Comparison of ENCODE assay signal across 8 mouse cellular contexts in genomic region chr2:144526981-144527820, GRCm38 (mm10). TPM values are rescaled to one million over a fixed set of nuclear protein-coding genes. Genes with fewer than 3 reads are reported as not detected.
A peak's percentile ranks its signal among the peaks of the same experiment; 100 is the strongest.
DNase-seq lines count a peak whose midpoint lies in the region; ATAC-seq lines count a peak whose summit lies in the region.

Dzank1 (minus strand) TSS chr2:144527414.
Polr3f (plus strand) TSS chr2:144527718.

- H3K4me3 ChIP-seq in hindbrain, embryonic 16.5 days (ENCODE audit: low read length), result peak within 1 kb of the TSS; percentile 98
- H3K4me3 ChIP-seq in macrophage (ENCODE audit: inconsistent target), result peak within 1 kb of the TSS; percentile 86

- no peaks in the 10 kb centered on the region for H3K9me3 ChIP-seq in hindbrain, embryonic 16.5 days (ENCODE audit: control insufficient read depth, low read length)

- peaks cover 23% of the 10 kb centered on the region for H3K4me1 ChIP-seq in hindbrain, embryonic 16.5 days (ENCODE audit: control insufficient read depth, insufficient read depth, low read depth, low read length)

- peak; percentile 91 for DNase-seq in WW6 (ENCODE audit: low read depth, low spot score)
- peak; percentile 79 to 92 for DNase-seq in cerebellum, postnatal 4 days (ENCODE audit: low spot score in 2 of 2)
- peak; percentile 97 for DNase-seq in gastrocnemius, adult 18-20 months (ENCODE audit: low spot score)
- peak; percentile 96 to 98 for DNase-seq in left cerebral cortex, adult 18-20 months (ENCODE audit: low spot score in 2 of 2)
- DNase-seq in right cerebral cortex, adult 18-20 months, result peak; percentile 98
- DNase-seq in urinary bladder, postnatal 10 days (ENCODE audit: low spot score), result peak; percentile 84

- peaks cover 31% of the 10 kb centered on the region for H3K79me2 ChIP-seq in macrophage (ENCODE audit: inconsistent target)

- WGBS in hindbrain, embryonic 16.5 days, result 1% methylated on average over 56 of the region's 56 CpGs
- 3% methylated on average over 56 of the region's 56 CpGs for WGBS in macrophage (ENCODE audit: missing documents)

- H3K27me3 ChIP-seq in hindbrain, embryonic 16.5 days (replicated peaks; ENCODE audit: control insufficient read depth, insufficient read depth, low read length), result no peaks in the 10 kb centered on the region

- peak within 1 kb of the TSS; percentile 87 for H3K9ac ChIP-seq in hindbrain, embryonic 16.5 days (ENCODE audit: low read depth, low read length)

- peak; percentile 98 for ATAC-seq in hindbrain, embryonic 16.5 days

- H3K4me2 ChIP-seq in hindbrain, embryonic 16.5 days (ENCODE audit: low read length), result peak within 1 kb of the TSS; percentile 86

- H3K27ac ChIP-seq in hindbrain, embryonic 16.5 days (ENCODE audit: low read depth, low read length), result peak within 1 kb of the TSS; percentile 98
- peak within 1 kb of the TSS; percentile 78 for H3K27ac ChIP-seq in macrophage

- peaks cover 6% of the 10 kb centered on the region for H3K36me3 ChIP-seq in hindbrain, embryonic 16.5 days (ENCODE audit: control insufficient read depth, insufficient read depth, low read length)
- peaks cover 10% of the 10 kb centered on the region for H3K36me3 ChIP-seq in macrophage (ENCODE audit: inconsistent target)

RNA-seq across cellular contexts. Expression of gene Dzank1, which starts in this region (rescaled TPM):
- under 1 TPM; 0.27 to 0.52 TPM for total RNA-seq in gastrocnemius, adult 18-20 months (2021)
- 18.2 and 20.1 TPM in 2 replicates for polyA plus RNA-seq in hindbrain, embryonic 16.5 days (2015; fragmentation: Nextera tagmentation; extraction: Ambion mirVana)
- 100 to 1,000 TPM; 174 to 199 TPM for total RNA-seq in left cerebral cortex, adult 18-20 months (2021)
- total RNA-seq in macrophage (2018; cell fraction: chromatin; rRNA removed), result 1 to 10 TPM in 2 of 26 experiments, under 1 TPM in 19, not detected in 5; 0.12 to 3.0 (median 0.27) TPM
- under 1 TPM in 20 of 26 experiments, not detected in 6; under 0.01 to 0.59 (median 0.05) TPM for total RNA-seq in macrophage (2018; cell fraction: cytosol; rRNA removed)
- total RNA-seq in macrophage (2018; cell fraction: nucleus; rRNA removed), result 1 to 10 TPM in 1 of 26 experiments, under 1 TPM in 17, not detected in 8; 0.05 to 1.6 (median 0.15) TPM
- polyA plus RNA-seq in macrophage (2018), result 0.03 to 0.04 TPM (median 0.04 TPM) in 3 replicates

RNA-seq across cellular contexts. Expression of gene Polr3f, which starts in this region (rescaled TPM):
- 1 to 10 TPM; 9.1 to 9.5 TPM for total RNA-seq in gastrocnemius, adult 18-20 months (2021)
- polyA plus RNA-seq in hindbrain, embryonic 16.5 days (2015; fragmentation: Nextera tagmentation; extraction: Ambion mirVana), result 21.5 and 23.9 TPM in 2 replicates
- total RNA-seq in left cerebral cortex, adult 18-20 months (2021), result 10 to 100 TPM; 22.1 to 22.5 TPM
- 10 to 100 TPM in 23 of 26 experiments, 1 to 10 TPM in 3; 8.0 to 62.6 (median 33.0) TPM for total RNA-seq in macrophage (2018; cell fraction: chromatin; rRNA removed)
- total RNA-seq in macrophage (2018; cell fraction: cytosol; rRNA removed), result 10 to 100 TPM in 8 of 26 experiments, 1 to 10 TPM in 18; 6.6 to 14.0 (median 9.1) TPM
- total RNA-seq in macrophage (2018; cell fraction: nucleus; rRNA removed), result 10 to 100 TPM in 23 of 26 experiments, 1 to 10 TPM in 3; 6.3 to 54.3 (median 23.9) TPM
- 8.9 to 11.6 TPM (median 9.0 TPM) in 3 replicates for polyA plus RNA-seq in macrophage (2018)

Comparison
In these comparisons a context has a peak if more than half of its experiments do, and no peak if none do; other contexts are left out.
1. Peak in every context shown above with its lines: DNase-seq, ATAC-seq, H3K4me3 ChIP-seq and H3K27ac ChIP-seq.
2. RNA of gene Dzank1 (total RNA-seq): 174 to 199 TPM in left cerebral cortex, adult 18-20 months; 0.27 to 0.52 TPM in gastrocnemius, adult 18-20 months; every median in the first group is over 100 times any median in the second.
3. RNA of gene Dzank1 (polyA plus RNA-seq): 18.2 to 20.1 TPM in hindbrain, embryonic 16.5 days; 0.03 to 0.04 TPM in macrophage; every median in the first group is over 10 times any median in the second.